Mouse (Mus musculus): ENCODE measurements around the gene Plxdc2.

Gene Plxdc2

DNA sequence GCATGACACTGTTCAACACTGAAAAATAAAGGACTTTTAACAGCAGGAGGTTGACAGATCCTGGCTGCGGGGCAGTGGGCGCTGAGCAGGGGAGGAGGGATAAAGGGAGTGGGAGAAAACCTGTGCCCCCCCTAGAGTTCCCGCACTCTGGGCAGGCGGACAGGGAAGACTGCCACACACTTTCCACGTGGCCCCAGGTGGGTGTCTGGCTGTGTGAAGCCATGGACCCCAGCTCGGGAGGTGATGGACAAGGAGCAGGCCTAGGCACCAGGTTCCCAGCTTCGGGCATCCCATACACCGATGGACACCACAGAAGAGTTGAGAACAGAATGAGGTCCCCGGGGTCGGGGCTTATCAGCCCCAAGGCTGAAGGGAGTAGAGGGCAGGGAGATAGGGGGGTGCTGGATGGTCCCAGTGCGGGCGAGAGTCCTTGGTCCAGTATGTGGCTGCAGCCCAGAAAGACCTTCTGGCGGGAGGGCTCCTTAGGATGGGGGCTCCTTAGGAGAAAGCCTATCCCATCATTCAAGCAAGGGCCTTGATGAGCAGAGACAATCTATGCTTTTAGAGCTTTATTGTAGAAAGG, 215.2 kb downstream of the Plxdc2 start:
- DNase-seq (ENCODE audit: low spot score) = no peak

DNA sequence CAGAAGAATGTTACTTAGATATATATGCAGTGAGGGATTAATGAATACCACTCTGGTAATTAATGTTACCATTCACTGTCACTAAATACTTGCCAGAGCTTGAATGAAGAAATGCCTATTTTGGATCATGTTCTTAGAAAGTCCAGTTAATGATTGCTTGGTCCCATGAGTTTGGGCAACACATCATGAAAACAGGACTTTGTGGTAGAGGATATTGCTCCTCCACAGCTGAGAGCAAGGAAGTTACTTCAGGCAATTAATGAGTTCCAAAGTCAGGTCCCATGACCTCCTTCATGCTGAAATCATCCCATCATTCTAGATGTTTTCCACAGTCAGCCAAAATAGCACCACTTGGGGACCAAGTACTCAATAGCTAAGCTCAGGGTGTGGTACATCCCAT, 220.5 kb downstream of the Plxdc2 start:
- DNase-seq (ENCODE audit: low spot score) = no peak

DNA sequence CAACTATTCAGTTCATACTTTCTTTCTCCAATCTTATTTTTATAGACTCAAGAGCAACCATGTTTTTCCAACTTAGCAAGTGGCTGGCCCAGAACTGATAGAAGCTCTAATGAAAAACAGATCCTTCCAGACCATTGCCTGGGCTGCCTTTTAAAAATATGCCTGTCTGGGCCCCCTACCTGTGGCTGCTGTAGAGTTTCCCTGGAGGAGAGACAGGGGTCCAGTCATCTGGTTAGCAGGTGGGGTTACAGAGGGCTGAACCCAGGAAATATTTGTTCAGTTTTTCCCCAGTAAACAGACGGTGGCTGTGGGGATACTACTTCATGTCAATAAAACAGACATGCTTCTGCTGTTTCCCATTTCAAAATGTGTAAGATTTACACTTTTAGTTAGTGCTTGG, 222.0 kb downstream of the Plxdc2 start:
- DNase-seq (ENCODE audit: low spot score) = no peak

DNA sequence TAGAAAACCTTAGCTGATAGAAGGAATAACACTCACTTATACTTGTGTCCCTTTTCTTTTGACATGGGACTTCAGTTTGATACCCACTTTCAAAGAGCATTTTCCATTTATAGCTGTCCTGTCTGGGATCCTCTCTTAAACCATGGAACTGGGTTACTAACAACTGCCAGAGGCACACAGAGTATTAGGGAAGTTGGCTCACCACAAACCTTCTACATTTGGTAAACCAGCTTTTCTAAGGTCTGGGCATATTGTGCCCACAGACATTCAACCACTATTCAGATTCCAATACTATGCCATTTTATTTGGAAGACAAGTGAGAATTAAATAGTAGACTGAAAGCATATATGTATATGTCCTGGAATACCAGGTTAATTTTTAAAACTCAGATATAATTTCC, 232.4 kb downstream of the Plxdc2 start:
- DNase-seq (ENCODE audit: low spot score) = no peak

DNA sequence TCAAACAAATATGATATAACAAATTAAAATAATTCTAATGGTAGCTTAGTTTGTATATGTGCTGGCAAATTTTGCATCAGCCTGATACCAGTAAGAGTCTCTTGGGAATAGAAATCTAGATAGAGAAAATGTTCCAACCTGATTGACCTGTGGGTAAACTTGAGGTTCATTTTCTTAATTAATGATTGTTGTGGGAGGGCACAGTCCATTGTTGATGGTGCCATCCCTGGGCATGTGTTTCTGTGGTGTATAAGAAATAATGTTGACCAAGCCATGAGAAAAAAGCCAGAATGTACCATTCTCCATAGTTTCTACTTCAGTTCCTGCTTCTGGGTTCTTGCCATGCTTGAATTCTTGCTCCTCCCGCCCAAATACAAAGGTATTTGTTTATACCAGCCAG, 239.3 kb downstream of the Plxdc2 start:
- no peak for DNase-seq (ENCODE audit: low spot score)

DNA sequence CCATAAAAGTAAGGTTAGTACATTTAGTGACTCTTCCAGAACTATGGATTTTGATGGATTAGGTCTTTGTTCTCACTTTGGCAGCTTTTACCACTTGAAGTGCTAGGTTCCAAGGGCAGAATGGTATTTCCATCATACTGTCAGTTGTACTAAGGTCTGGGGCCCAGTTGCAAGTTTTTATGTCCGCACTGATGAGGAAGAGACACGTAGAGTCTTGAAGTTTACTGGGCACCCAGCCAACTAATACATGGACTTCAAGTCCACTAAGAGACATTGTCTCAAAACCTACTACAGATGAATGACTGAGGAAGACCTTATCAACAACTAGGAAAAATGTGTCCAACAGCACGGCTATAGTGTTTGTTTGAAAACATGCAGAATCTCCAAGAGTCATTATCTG, 242.1 kb downstream of the Plxdc2 start:
- no peak for DNase-seq (ENCODE audit: low spot score)

DNA sequence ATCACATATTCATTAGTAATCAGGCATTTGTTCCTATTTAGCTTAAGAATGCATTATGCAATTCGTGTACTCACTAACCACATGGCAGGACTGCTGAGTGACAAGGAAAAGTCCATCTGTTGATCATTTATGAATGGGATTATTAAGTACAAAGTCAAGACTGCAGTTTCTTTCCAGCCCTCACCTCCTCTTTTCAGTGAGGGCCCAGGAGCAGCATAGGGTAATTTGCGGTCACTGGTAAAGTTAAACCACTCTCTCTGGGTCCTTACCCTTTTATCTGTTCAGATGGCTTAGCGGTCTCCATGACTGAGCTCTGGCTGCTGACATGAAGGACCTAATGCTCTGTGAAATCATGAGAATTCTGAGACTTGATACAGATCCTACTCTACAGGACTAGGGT, 248.2 kb downstream of the Plxdc2 start:
- DNase-seq (ENCODE audit: low spot score) = no peak

DNA sequence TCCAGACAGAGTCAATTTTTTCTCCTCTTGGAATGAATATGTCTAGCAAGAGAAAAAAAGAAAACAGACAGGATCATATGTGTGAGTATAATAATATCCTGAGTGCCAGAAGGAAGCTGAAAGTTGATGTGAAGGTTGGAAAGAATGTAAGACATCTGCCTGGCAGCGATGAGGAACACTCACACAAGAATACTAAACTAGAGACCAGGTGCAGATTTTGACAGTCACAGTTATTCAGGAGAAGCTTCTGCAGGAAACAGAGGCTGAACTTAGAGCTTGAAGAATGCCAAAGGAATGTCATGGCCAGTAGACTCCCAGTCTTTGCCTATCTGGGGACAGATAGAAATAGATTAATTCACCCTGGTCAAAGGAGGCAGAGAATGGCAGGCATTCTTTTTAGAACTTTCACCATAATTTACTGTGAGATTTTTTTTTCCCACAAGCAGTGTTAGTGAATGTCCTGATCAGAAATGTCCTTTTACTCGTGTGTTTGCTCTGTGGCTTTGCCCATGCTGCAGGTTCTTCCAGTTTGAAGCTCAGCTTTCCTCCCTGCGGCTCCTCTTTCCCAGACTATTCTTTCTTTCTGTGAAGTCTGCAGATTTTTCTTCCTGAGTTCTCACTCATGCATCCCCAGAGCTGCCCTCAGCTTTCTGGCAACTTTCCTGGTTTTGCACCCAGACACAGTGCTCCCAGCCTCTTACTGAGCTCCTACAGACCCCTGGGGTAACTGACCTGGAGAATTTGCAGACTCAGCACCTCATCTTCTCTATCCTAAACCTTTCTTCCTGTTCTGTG, 251.9 kb downstream of the Plxdc2 start:
- no peak for DNase-seq (ENCODE audit: low spot score)

DNA sequence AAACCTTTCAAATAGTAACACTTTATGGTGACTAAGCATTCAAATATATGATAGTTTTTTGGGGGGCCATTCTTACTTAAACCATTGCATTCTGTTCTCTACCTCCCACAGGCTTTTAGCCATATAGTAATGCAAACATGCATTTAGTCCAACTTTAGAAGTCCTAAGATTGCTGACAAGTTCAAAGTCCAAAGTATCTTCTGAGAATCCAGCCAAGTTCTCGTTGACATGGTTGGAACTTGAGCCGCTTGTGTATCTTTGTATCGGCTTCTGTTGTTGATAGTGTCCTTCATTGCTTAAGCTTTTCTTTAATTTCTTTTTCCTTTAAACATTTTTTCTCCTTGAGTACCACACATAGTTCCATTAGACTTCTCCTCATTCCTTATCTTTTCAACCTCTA, 286.0 kb downstream of the Plxdc2 start:
- DNase-seq (ENCODE audit: low spot score) = no peak

DNA sequence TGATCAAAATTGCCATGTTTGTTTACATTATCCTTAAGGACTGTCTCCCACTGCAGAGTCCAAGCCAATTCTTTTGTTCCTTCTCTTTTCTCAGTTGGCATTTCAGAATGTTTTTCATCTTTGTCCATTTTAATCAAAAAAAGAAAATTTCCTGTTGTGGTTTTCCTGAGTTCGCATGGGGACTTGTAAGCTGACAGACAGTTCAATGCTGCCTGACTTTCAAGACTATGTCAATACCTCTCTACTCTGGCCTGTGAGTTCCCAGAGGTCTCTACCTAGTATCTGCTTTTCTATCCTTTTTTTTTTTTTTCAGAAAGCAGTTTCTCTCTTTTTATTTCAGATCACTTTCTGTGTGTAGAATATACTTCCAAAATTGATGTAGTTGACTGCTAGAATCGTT, 295.6 kb downstream of the Plxdc2 start:
- no peak for DNase-seq (ENCODE audit: low spot score)

DNA sequence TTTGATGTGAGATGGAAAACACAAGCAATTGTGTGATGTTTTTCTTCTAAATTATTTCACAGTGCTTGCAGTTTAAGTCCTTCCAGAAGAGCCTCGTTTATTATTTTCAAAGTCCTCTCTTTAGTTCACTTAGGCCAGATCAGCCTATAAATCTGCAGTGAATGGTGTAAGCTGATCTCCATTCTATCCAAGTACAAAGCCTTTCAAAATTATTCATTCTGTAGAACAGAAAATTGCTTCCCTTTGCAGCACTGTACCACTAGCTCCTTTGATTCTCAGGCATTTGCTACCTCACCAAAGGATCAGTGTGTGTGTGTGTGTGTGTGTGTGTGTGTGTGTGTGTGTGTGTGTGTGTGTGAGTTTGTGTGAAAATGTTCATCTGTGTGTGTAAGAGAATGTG, 308.4 kb downstream of the Plxdc2 start:
- DNase-seq (ENCODE audit: low spot score) = no peak

DNA sequence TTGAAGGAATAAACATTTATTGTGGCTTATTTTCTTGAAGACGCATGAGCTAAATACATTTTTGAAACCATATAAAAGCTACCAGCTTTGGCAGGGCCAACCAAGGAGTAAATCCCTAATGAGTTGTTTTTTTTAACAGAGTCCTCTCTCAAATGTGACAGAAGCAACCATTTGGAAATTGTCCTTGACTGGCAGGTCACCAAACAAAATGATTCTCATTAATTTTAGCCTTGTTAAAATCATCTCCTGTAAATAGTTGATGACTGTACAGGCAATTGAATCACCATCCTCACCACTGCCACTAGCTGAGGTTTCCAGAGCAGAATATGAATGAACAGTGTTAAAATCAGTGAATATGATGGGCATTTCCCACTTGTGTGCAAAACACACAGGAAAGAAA, 312.3 kb downstream of the Plxdc2 start:
- DNase-seq (ENCODE audit: low spot score) = no peak

DNA sequence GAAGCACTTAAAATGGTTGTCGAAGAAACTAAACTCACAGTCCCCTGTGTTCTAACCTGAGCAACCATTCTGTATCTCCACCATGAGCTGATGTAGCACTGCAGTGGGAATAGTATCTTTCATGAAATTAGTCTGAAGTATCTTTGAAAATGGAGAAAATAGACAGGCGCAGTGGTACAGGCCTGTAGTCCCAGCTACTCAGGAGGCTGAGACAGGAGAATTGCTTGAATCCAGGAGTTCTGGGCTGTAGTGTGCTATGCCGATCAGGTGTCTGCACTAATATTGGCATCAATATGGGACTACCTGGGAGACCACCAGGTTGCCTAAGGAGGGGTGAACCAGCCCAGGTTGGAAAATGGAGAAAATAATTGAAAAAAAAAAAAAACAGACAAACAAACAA, 326.8 kb downstream of the Plxdc2 start:
- DNase-seq (ENCODE audit: low spot score) = no peak

DNA sequence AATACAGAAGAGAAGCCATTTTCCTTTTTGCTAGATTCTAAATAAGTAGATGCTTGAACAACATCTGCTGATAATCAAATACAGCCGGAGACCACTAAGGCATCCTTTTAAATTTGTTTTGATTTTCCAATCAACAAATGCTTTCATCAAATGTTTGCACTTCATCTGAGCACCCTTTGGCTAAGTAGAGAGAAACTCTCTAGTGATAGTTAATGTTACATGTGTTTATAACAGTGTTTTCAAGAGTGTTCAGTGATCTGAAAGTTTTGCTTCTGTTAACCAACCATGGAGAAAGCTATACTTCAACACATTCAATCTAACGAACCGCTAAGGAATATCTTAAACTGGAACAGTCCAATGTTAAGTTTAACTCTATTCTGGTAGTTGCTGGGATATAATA, 327.6 kb downstream of the Plxdc2 start:
- DNase-seq (ENCODE audit: low spot score) = no peak

DNA sequence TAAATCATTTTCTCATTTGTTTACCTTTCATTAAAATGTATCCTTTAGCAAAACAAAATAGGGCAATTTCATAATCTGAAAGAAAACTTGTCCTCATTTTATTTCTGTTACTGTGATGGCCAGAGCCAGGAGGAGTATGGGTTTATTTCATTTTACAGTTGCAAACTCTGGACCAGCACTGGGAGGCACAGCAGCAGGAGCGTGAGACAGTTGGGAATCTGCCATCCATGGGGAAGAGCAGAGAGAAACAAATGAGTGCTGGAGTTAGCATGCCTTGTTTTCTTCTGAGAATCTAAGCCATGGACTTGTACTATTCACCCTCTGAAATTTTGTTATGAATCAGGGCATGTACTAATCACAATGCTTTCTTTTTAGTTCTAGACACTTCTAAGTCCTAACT, 328.4 kb downstream of the Plxdc2 start:
- DNase-seq (ENCODE audit: low spot score) = no peak

DNA sequence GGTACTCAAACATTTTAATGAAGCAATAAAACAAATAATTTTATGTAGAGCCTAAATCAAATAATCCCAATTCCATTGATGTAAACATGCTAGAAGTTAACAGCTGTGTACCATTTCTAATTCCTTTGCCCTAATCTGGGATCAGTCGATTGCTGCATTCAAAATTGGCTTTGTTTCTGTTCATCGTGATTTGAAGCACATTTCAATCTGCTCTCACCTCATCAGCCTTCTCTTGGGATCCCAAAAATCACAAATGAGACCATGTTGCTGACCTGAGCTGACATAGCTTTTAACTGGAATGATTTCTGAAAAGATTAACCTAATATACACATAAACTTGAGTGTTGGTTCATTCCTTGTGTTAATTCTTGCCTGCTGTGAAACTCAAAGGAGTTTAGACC, 340.3 kb downstream of the Plxdc2 start:
- no peak for DNase-seq (ENCODE audit: low spot score)

DNA sequence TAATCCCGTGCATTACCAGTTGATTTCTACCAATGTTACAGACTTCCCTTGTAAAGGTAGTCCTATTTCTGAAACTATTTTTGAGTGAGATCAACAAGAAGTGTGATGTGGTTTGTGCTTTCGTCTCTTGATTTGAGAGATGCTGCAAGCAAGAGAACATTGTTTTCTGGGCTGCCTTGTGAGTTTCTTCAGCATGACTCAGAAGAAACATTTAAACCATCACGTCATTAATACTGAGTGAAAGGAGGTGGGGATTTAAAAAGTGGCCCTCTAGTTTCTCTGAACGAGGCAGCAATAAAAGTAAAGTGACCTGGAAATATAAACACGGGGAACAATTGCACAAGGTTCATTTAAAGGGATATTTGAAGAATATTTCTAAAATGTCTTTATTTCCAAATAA, 341.1 kb downstream of the Plxdc2 start:
- no peak for DNase-seq (ENCODE audit: low spot score)

DNA sequence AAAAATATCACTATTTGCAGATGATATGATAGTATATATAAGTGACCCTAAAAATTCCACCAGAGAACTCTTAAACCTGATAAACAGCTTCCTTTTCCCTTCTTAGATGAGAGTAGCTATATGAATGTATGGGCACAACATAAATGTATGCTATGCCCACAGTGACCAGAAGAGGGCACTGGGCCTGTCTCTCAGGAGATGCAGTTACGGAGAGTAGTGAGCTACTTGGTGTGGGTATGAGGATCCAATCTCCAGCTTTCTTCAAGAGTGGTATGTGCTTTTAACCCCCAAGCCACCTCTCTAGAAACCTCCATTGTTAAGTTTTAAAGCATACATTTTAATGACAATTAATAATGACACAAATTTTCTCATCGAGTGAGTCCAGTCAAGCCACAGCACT, 350.1 kb downstream of the Plxdc2 start:
- DNase-seq (ENCODE audit: low spot score) = peak; percentile 5

DNA sequence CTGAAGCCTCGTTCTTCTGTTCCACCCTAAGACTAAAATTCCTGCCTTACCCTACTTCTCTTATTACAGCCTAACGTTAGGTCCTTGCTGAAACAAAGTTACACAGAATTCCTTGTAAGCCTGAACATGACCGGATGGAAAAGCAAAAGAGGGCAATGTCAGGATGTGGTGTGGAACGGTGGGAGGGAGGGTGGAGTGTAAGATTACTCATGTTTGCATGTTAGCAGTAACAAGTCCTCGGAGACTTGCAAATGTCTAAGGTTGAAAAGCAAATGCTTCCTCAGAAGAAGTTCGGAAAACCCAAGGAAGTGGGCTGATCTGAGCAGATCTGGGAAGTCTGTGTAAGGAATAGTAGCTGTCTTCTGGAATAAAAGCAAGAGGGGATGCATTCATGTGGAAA, 353.8 kb downstream of the Plxdc2 start:
- DNase-seq (ENCODE audit: low spot score) = no peak

DNA sequence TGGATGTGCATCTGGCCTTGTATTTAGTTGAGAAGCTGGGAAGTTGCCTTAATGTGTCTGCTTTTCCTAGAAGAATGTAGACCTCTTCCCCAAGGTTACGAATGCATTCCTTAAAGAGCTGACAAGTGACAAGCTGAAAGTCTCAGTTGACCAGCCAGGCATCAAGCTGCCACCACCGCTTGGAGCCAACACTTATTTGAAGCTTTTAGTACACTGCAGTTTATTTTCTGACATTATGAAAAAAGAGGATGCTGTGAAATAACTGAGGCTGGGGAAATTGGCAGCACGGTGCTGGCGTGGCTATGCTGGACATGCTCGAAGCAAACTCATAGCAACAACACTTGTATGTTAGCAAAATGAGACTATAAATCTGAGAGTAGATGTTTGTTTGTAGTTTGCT, 374.9 kb downstream of the Plxdc2 start:
- DNase-seq (ENCODE audit: low spot score) = no peak

DNA sequence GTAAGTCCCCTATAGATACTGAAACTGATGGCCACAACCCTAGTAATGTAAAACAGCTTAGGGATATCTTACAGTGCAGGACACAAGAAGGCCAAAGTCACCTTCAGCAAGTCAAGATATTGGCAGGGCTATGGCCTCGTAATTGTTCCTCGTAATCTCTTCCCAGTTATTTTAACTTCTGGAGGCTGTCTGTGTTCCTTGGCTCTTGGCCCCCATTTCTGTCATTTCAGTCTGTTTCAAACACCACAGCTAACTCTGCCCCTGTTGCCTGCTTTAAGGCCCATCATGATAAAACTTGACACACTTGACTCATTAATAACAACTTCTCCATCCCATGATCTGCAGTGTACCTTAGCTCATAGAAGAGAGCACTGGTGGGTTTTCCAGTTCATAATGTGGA, 378.3 kb downstream of the Plxdc2 start:
- no peak for DNase-seq (ENCODE audit: low spot score)

DNA sequence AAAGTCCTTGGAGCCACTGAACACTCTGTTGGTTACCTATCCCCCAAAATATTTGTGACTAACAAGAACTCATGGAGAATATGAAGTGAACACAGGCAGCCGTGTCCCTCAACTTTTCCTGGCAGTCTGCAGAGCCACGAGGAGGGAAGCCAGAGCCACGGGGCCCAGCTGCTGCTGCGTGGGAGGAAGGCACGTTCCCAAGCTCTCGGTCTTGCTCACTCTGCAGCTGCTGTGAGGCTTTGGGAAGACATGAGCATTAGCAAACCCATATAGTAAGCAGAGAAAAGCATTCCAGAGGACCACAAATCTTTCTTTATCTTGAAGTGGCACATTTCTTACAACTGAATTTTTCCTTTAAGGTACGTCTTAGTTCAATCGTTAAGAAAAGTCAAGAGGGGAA, 382.1 kb downstream of the Plxdc2 start:
- DNase-seq (ENCODE audit: low spot score) = no peak

DNA sequence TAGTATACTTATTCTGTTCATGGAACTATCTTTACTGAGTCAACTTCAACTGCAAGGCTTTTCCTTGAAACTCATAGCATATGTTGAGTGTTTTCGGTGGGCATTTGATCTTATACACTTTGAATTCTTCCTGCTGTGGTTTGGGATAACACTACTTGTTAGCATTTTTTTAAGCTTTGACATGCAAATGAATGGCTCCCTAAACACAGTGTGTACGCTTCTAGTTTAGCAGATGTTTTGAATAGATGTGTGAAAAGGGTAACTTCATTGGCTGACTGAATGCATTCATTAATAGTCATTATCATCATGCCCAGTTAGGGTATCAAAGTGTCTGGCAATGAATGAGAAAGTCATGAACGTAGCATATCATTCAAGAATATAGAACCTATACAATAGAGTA, 385.7 kb downstream of the Plxdc2 start:
- DNase-seq (ENCODE audit: low spot score) = no peak

DNA sequence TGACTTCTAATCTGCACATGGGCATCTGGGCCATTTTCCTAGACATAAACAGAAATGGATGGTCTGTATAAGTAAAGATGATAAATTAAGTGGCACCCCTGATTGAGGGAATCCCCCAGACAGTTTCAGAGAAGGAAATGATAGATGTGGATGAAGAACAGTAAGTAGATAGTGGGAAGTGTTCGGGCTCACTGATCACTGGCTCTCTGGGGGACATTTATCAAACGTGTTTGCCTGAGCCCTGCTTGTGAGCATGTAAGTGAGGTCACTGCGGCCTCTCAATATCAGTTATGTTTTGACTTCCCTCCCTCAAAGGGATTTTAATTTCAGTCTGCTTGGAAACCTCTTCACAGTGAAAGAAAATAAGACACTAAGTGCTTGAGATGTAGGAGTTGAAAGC, 387.5 kb downstream of the Plxdc2 start:
- DNase-seq (ENCODE audit: low spot score) = no peak

All from T-cell, adult 2 months (primary cell).